Mouse (Mus musculus) liver, adult 2 months (tissue): ENCODE results near the gene Pard3.

ENCODE experiments used
- CTCF ChIP-seq: fragments of 200-500 bp; IDR thresholded peaks from 2 replicates; pipeline ENCODE4 v1.5.1; 2011; ENCODE audit warnings: low read depth, low read length, control low read depth
- POLR2A ChIP-seq: fragments of 200-500 bp; IDR thresholded peaks from 2 replicates; pipeline ENCODE4 v1.6.1; 2011; ENCODE audit warnings: low read length, control low read depth; ENCODE audit not compliant: insufficient read depth; ENCODE audit errors: extremely low read depth

DNA sequence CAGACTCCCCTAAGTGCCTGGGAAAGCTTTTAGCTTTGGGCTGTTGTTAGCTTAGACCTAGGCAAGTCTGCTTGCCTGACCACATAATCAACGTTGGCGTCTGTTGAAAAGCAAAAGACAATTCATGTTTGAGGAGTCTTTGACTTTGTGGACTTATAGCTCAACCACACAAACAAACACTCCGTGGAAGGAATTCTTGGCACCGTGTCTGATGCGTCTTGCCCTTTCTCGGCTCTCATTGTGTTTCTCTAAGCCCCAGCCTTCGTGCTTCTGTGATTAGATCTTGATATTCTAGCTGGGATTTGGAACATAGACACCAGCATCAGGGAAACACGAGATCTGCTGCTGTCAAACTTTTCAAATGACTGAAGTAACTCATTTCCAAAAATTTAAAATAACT, 61.1 kb downstream of the Pard3 start:
- TF ChIP-seq CTCF (no peak), POLR2A (no peak)
